Mouse (Mus musculus): ENCODE results near the gene Pef1. TPM values are rescaled to one million over a fixed set of nuclear protein-coding genes. Genes with fewer than 3 reads are reported as not detected.

Pef1 gene
- polyA plus RNA-seq, 1 experiment = 47.1 TPM

- no peaks in the 10 kb centered on the region for H3K27me3 ChIP-seq (ENCODE audit: control insufficient read depth, insufficient read depth, low read length)
- TF ChIP-seq POLR2A (IDR thresholded peaks at IDR 0.05; ENCODE audit: low read depth, low read length) (no peak), CTCF (IDR thresholded peaks at IDR 0.05; ENCODE audit: extremely low read depth, insufficient read depth, insufficient read length, insufficient replicate concordance) (no peak)
These were observed 29.2 kb downstream of the Pef1 start for GRCm38 (mm10) chr4:130131448-130132105.

GRCm38 (mm10) chr4:130133399-130133798 lies 31.0 kb downstream of the Pef1 start:
- no peaks in the 10 kb centered on the region for H3K36me3 ChIP-seq (ENCODE audit: control insufficient read depth, insufficient read depth, low read length)
- H3K4me3 ChIP-seq (ENCODE audit: extremely low read depth, insufficient read depth, insufficient read length) = no peak overlapping the region
- no peak overlapping the region for H3K27ac ChIP-seq (ENCODE audit: insufficient read depth, low read length)
- H3K4me1 ChIP-seq (ENCODE audit: control insufficient read depth, insufficient read depth, insufficient read length) = no peaks in the 10 kb centered on the region
- H3K27me3 ChIP-seq (ENCODE audit: control insufficient read depth, insufficient read depth, low read length) = no peaks in the 10 kb centered on the region
- no peak for DNase-seq (ENCODE audit: low read depth in 1 of 2, low spot score in 2 of 2)
- WGBS = 73% methylated on average over 6 of the region's 6 CpGs
- TF ChIP-seq CTCF (IDR thresholded peaks at IDR 0.05; ENCODE audit: extremely low read depth, insufficient read depth, insufficient read length, insufficient replicate concordance) (no peak), POLR2A (IDR thresholded peaks at IDR 0.05; ENCODE audit: low read depth, low read length) (no peak)

More at GRCm38 (mm10) chr4:130131448-130132105, 29.2 kb downstream of the Pef1 start:
- Histone ChIP-seq H3K4me3 (ENCODE audit: extremely low read depth, insufficient read depth, insufficient read length) (no peak overlapping the region), H3K36me3 (ENCODE audit: control insufficient read depth, insufficient read depth, low read length) (peaks cover 10% of the 10 kb centered on the region), H3K27ac (ENCODE audit: insufficient read depth, low read length) (no peak overlapping the region), H3K4me1 (ENCODE audit: control insufficient read depth, insufficient read depth, insufficient read length) (no peaks in the 10 kb centered on the region)
- no peak for DNase-seq (ENCODE audit: low read depth in 1 of 2, low spot score in 2 of 2)
- WGBS = 89% methylated on average over 7 of the region's 7 CpGs

- H3K27ac ChIP-seq (ENCODE audit: insufficient read depth, low read length) = no peak overlapping the region
- H3K27me3 ChIP-seq (ENCODE audit: control insufficient read depth, insufficient read depth, low read length) = peaks cover 6% of the 10 kb centered on the region; the same call in 1 of the 2 replicates
- TF ChIP-seq CTCF (IDR thresholded peaks at IDR 0.05; ENCODE audit: extremely low read depth, insufficient read depth, insufficient read length, insufficient replicate concordance) (peak; percentile 71), POLR2A (IDR thresholded peaks at IDR 0.05; ENCODE audit: low read depth, low read length) (no peak)
- H3K36me3 ChIP-seq (ENCODE audit: control insufficient read depth, insufficient read depth, low read length) = no peaks in the 10 kb centered on the region
- DNase-seq (ENCODE audit: low read depth in 1 of 2, low spot score in 2 of 2) = peak in 1 of 2 experiments; percentile 26
- H3K4me3 ChIP-seq (ENCODE audit: extremely low read depth, insufficient read depth, insufficient read length) = no peak overlapping the region
- no peaks in the 10 kb centered on the region; the same call in 1 of the 2 replicates for H3K4me1 ChIP-seq (ENCODE audit: control insufficient read depth, insufficient read depth, insufficient read length)
- WGBS = 2% methylated on average over 46 of the region's 57 CpGs
These were observed 36.3 kb downstream of the Pef1 start for GRCm38 (mm10) chr4:130138441-130139213.

GRCm38 (mm10) chr4:130139214-130139492 lies 36.8 kb downstream of the Pef1 start, which contains the start of gene Hcrtr1:
Gene Hcrtr1, minus strand, starts transcription at chr4:130139359.
- peaks cover 6% of the 10 kb centered on the region; the same call in 1 of the 2 replicates for H3K27me3 ChIP-seq (ENCODE audit: control insufficient read depth, insufficient read depth, low read length)
- no peaks in the 10 kb centered on the region for H3K36me3 ChIP-seq (ENCODE audit: control insufficient read depth, insufficient read depth, low read length)
- TF ChIP-seq CTCF (IDR thresholded peaks at IDR 0.05; ENCODE audit: extremely low read depth, insufficient read depth, insufficient read length, insufficient replicate concordance) (no peak), POLR2A (IDR thresholded peaks at IDR 0.05; ENCODE audit: low read depth, low read length) (no peak)
- no peak for DNase-seq (ENCODE audit: low read depth in 1 of 2, low spot score in 2 of 2)
- H3K4me3 ChIP-seq (ENCODE audit: extremely low read depth, insufficient read depth, insufficient read length) = no peak within 1 kb of the TSS
- no peaks in the 10 kb centered on the region; the same call in 1 of the 2 replicates for H3K4me1 ChIP-seq (ENCODE audit: control insufficient read depth, insufficient read depth, insufficient read length)
- 11% methylated on average over 15 of the region's 15 CpGs for WGBS
- H3K27ac ChIP-seq (ENCODE audit: insufficient read depth, low read length) = no peak within 1 kb of the TSS

GRCm38 (mm10) chr4:130140992-130141402 lies 38.6 kb downstream of the Pef1 start:
- WGBS = 59% methylated on average over 9 of the region's 9 CpGs
- Histone ChIP-seq H3K27me3 (ENCODE audit: control insufficient read depth, insufficient read depth, low read length) (peaks cover 6% of the 10 kb centered on the region; the same call in 1 of the 2 replicates), H3K4me3 (ENCODE audit: extremely low read depth, insufficient read depth, insufficient read length) (no peak overlapping the region), H3K4me1 (ENCODE audit: control insufficient read depth, insufficient read depth, insufficient read length) (no peaks in the 10 kb centered on the region; the same call in 1 of the 2 replicates), H3K27ac (ENCODE audit: insufficient read depth, low read length) (no peak overlapping the region), H3K36me3 (ENCODE audit: control insufficient read depth, insufficient read depth, low read length) (no peaks in the 10 kb centered on the region)
- no peak for TF ChIP-seq POLR2A (IDR thresholded peaks at IDR 0.05; ENCODE audit: low read depth, low read length)
- no peak for TF ChIP-seq CTCF (IDR thresholded peaks at IDR 0.05; ENCODE audit: extremely low read depth, insufficient read depth, insufficient read length, insufficient replicate concordance)
- no peak for DNase-seq (ENCODE audit: low read depth in 1 of 2, low spot score in 2 of 2)

GRCm38 (mm10) chr4:130141786-130142185 lies 39.4 kb downstream of the Pef1 start:
- H3K27me3 ChIP-seq (ENCODE audit: control insufficient read depth, insufficient read depth, low read length) = peaks cover 6% of the 10 kb centered on the region; the same call in 1 of the 2 replicates
- 69% methylated on average over 3 of the region's 3 CpGs for WGBS

More at GRCm38 (mm10) chr4:130141786-130142185, 39.4 kb downstream of the Pef1 start:
- TF ChIP-seq CTCF (IDR thresholded peaks at IDR 0.05; ENCODE audit: extremely low read depth, insufficient read depth, insufficient read length, insufficient replicate concordance) = no peak
- no peak for TF ChIP-seq POLR2A (IDR thresholded peaks at IDR 0.05; ENCODE audit: low read depth, low read length)
- no peak for DNase-seq (ENCODE audit: low read depth in 1 of 2, low spot score in 2 of 2)
- Histone ChIP-seq H3K27ac (ENCODE audit: insufficient read depth, low read length) (no peak overlapping the region), H3K4me3 (ENCODE audit: extremely low read depth, insufficient read depth, insufficient read length) (no peak overlapping the region), H3K36me3 (ENCODE audit: control insufficient read depth, insufficient read depth, low read length) (no peaks in the 10 kb centered on the region), H3K4me1 (ENCODE audit: control insufficient read depth, insufficient read depth, insufficient read length) (no peaks in the 10 kb centered on the region; the same call in 1 of the 2 replicates)

Measured in spleen, adult 2 months (tissue).